9 mouse cellular contexts compared by ENCODE assay signal in genomic region chr2:131911341-131911740, GRCm38 (mm10). TPM values are rescaled to one million over a fixed set of nuclear protein-coding genes. Genes with fewer than 3 reads are reported as not detected.
A peak's percentile ranks its signal among the peaks of the same experiment; 100 is the strongest.
DNase-seq lines count a peak whose midpoint lies in the region; ATAC-seq lines count a peak whose summit lies in the region.
"Had no signal": no experiment of that assay in that cellular context is flagged by ENCODE, and none has a peak within 500 bp of the region (broad histone marks: within the 10 kb centered on the region; RNA-seq: fewer than 3 reads in every experiment).

No protein-coding gene starts in this region.

- no peak for DNase-seq in cerebellum, postnatal 4 days (ENCODE audit: low spot score in 2 of 2)
- no peak for DNase-seq in lung, postnatal 10 days
- DNase-seq in adrenal gland, adult (ENCODE audit: inconsistent age in 2 of 2, low spot score in 1 of 2) = no peak
- DNase-seq in right cerebral cortex, postnatal 4 days = no peak

- 61% methylated on average over 4 of the region's 4 CpGs for WGBS in lung, embryonic 15.5 days
- WGBS in intestine, embryonic 15.5 days = 40% methylated on average over 4 of the region's 4 CpGs
- 49% methylated on average over 4 of the region's 4 CpGs for WGBS in stomach, embryonic 15.5 days

- no peaks in the 10 kb centered on the region for H3K9me3 ChIP-seq in lung, embryonic 15.5 days
- no peaks in the 10 kb centered on the region for H3K9me3 ChIP-seq in intestine, embryonic 15.5 days
- no peaks in the 10 kb centered on the region for H3K9me3 ChIP-seq in stomach, embryonic 15.5 days

- H3K27ac ChIP-seq in lung, embryonic 15.5 days = no peak overlapping the region
- no peak overlapping the region for H3K27ac ChIP-seq in intestine, embryonic 15.5 days
- H3K27ac ChIP-seq in stomach, embryonic 15.5 days = no peak overlapping the region

- H3K27me3 ChIP-seq in lung, embryonic 15.5 days = no peaks in the 10 kb centered on the region
- no peaks in the 10 kb centered on the region for H3K27me3 ChIP-seq in intestine, embryonic 15.5 days (replicated peaks)
- no peaks in the 10 kb centered on the region for H3K27me3 ChIP-seq in stomach, embryonic 15.5 days (replicated peaks)

- 0 out of 2 replicates have a peak, but pooled peaks cover 4% of the 10 kb centered on the region for H3K36me3 ChIP-seq in lung, embryonic 15.5 days
- no peaks in the 10 kb centered on the region for H3K36me3 ChIP-seq in intestine, embryonic 15.5 days
- no peaks in the 10 kb centered on the region for H3K36me3 ChIP-seq in stomach, embryonic 15.5 days

- H3K4me3 ChIP-seq in lung, embryonic 15.5 days = no peak overlapping the region
- H3K4me3 ChIP-seq in intestine, embryonic 15.5 days (replicated peaks) = no peak overlapping the region
- no peak overlapping the region for H3K4me3 ChIP-seq in stomach, embryonic 15.5 days (replicated peaks)

- H3K4me2 ChIP-seq in lung, embryonic 15.5 days = peak overlapping the region; percentile 76
- H3K4me2 ChIP-seq in intestine, embryonic 15.5 days (replicated peaks) = peak overlapping the region; percentile 87
- peak overlapping the region; percentile 72; the same call in 1 of the 2 replicates for H3K4me2 ChIP-seq in stomach, embryonic 15.5 days

- no peak overlapping the region for H3K9ac ChIP-seq in lung, embryonic 15.5 days
- no peak overlapping the region for H3K9ac ChIP-seq in intestine, embryonic 15.5 days
- no peak overlapping the region for H3K9ac ChIP-seq in stomach, embryonic 15.5 days

- ATAC-seq in cerebellum, adult (ENCODE audit: insufficient number of reproducible peaks, low FRiP score, low TSS enrichment) = peak; percentile 60
- no peak for ATAC-seq in lung, embryonic 15.5 days (ENCODE audit: borderline replicate concordance, extremely low read depth, low FRiP score, low TSS enrichment)
- ATAC-seq in intestine, embryonic 15.5 days = no peak
- no peak for ATAC-seq in stomach, embryonic 15.5 days (ENCODE audit: insufficient read depth, low FRiP score, low read depth)

- peaks cover 6% of the 10 kb centered on the region; the same call in 1 of the 2 replicates for H3K4me1 ChIP-seq in lung, embryonic 15.5 days
- 0 out of 2 replicates have a peak, but pooled peaks cover 6% of the 10 kb centered on the region for H3K4me1 ChIP-seq in intestine, embryonic 15.5 days (replicated peaks)
- no peaks in the 10 kb centered on the region for H3K4me1 ChIP-seq in stomach, embryonic 15.5 days

RNA-seq across cellular contexts. Expression of gene Prn, which starts 1.6 kb away (rescaled TPM):
- not detected in 2 replicates for polyA plus RNA-seq in lung, embryonic 15.5 days (2015; fragmentation: Nextera tagmentation; extraction: Ambion mirVana)
- 0.25 TPM in 1 of 2 replicates, not detected in the other for polyA plus RNA-seq in intestine, embryonic 15.5 days (2015; fragmentation: Nextera tagmentation; extraction: Ambion mirVana)
- polyA plus RNA-seq in stomach, embryonic 15.5 days (2015; fragmentation: Nextera tagmentation; extraction: Ambion mirVana) = not detected in 2 replicates
- polyA plus RNA-seq: gonadal fat pad, adult 2 months had no signal

RNA-seq across cellular contexts. Expression of gene Prnp, which starts 1.6 kb away (rescaled TPM):
- polyA plus RNA-seq in lung, embryonic 15.5 days (2015; fragmentation: Nextera tagmentation; extraction: Ambion mirVana) = 53.2 and 57.0 TPM in 2 replicates
- 59.1 and 62.3 TPM in 2 replicates for polyA plus RNA-seq in intestine, embryonic 15.5 days (2015; fragmentation: Nextera tagmentation; extraction: Ambion mirVana)
- 73.8 and 82.2 TPM in 2 replicates for polyA plus RNA-seq in stomach, embryonic 15.5 days (2015; fragmentation: Nextera tagmentation; extraction: Ambion mirVana)

RNA-seq across cellular contexts. Expression of gene Prnd, which starts 39.3 kb away (rescaled TPM):
- 44.2 and 44.8 TPM in 2 replicates for polyA plus RNA-seq in lung, embryonic 15.5 days (2015; fragmentation: Nextera tagmentation; extraction: Ambion mirVana)
- 30.3 and 34.6 TPM in 2 replicates for polyA plus RNA-seq in intestine, embryonic 15.5 days (2015; fragmentation: Nextera tagmentation; extraction: Ambion mirVana)
- polyA plus RNA-seq in stomach, embryonic 15.5 days (2015; fragmentation: Nextera tagmentation; extraction: Ambion mirVana) = 40.6 and 47.4 TPM in 2 replicates

RNA-seq across cellular contexts. Expression of gene Erv3, which starts 51.8 kb away (rescaled TPM):
- not detected in 2 replicates for polyA plus RNA-seq in lung, embryonic 15.5 days (2015; fragmentation: Nextera tagmentation; extraction: Ambion mirVana)
- polyA plus RNA-seq in intestine, embryonic 15.5 days (2015; fragmentation: Nextera tagmentation; extraction: Ambion mirVana) = not detected in 2 replicates
- not detected in 2 replicates for polyA plus RNA-seq in stomach, embryonic 15.5 days (2015; fragmentation: Nextera tagmentation; extraction: Ambion mirVana)
